In genomic region chr11:46258207-46258606, GRCm38 (mm10) we compare ENCODE assay signal across 8 mouse cellular contexts. TPM values are rescaled to one million over a fixed set of nuclear protein-coding genes. Genes with fewer than 3 reads are reported as not detected.
DNase-seq lines count a peak whose midpoint lies in the region; ATAC-seq and TF ChIP-seq lines count a peak whose summit lies in the region.

No protein-coding gene starts in this region.

- no peaks in the 10 kb centered on the region for H3K9me3 ChIP-seq in forebrain, embryonic 14.5 days (replicated peaks; ENCODE audit: control insufficient read depth, low read length)
- H3K9me3 ChIP-seq in forebrain, embryonic 13.5 days (replicated peaks): 0 out of 2 replicates have a peak, but pooled peaks cover 4% of the 10 kb centered on the region
- no peaks in the 10 kb centered on the region for H3K9me3 ChIP-seq in liver, embryonic 12.5 days (replicated peaks)
- no peaks in the 10 kb centered on the region for H3K9me3 ChIP-seq in MEL (replicated peaks; ENCODE audit: insufficient read depth, low read length)
- H3K9me3 ChIP-seq in limb, embryonic 11.5 days (ENCODE audit: control insufficient read depth, low read length): no peaks in the 10 kb centered on the region

- no peaks in the 10 kb centered on the region for H3K79me2 ChIP-seq in MEL (ENCODE audit: control insufficient read depth, insufficient read depth, low read length, poor library complexity)

- H3K27ac ChIP-seq in forebrain, embryonic 14.5 days (ENCODE audit: low read depth, low read length): no peak overlapping the region
- H3K27ac ChIP-seq in forebrain, embryonic 13.5 days: no peak overlapping the region
- no peak overlapping the region for H3K27ac ChIP-seq in liver, embryonic 12.5 days
- no peak overlapping the region for H3K27ac ChIP-seq in MEL (ENCODE audit: control insufficient read depth, low read depth, low read length)
- H3K27ac ChIP-seq in limb, embryonic 11.5 days (replicated peaks; ENCODE audit: low read depth, low read length): no peak overlapping the region

- TF ChIP-seq POLR2A in MEL (IDR thresholded peaks at IDR 0.05; ENCODE audit: control insufficient read depth in 1 of 2, insufficient read depth in 1 of 2, low read depth in 1 of 2, low read length in 2 of 2, poor library complexity in 1 of 2): no peak

- H3K4me3 ChIP-seq in forebrain, embryonic 14.5 days (ENCODE audit: low read depth, low read length): no peak overlapping the region
- no peak overlapping the region for H3K4me3 ChIP-seq in forebrain, embryonic 13.5 days
- no peak overlapping the region for H3K4me3 ChIP-seq in liver, embryonic 12.5 days
- H3K4me3 ChIP-seq in MEL (ENCODE audit: control insufficient read depth in 1 of 2, insufficient read depth in 1 of 2, low read depth in 2 of 2, low read length in 2 of 2): no peak overlapping the region
- H3K4me3 ChIP-seq in limb, embryonic 11.5 days (ENCODE audit: low read depth, low read length): no peak overlapping the region

- H3K36me3 ChIP-seq in forebrain, embryonic 14.5 days (ENCODE audit: control insufficient read depth, insufficient read depth, low read length): peaks cover 78% of the 10 kb centered on the region
- peaks cover 95% of the 10 kb centered on the region for H3K36me3 ChIP-seq in forebrain, embryonic 13.5 days (ENCODE audit: poor library complexity, severe bottlenecking)
- H3K36me3 ChIP-seq in liver, embryonic 12.5 days: peaks cover 17% of the 10 kb centered on the region
- peaks cover 0 to 8% of the 10 kb centered on the region in 2 experiments; a peak in 2 of 4 replicates for H3K36me3 ChIP-seq in MEL (ENCODE audit: control insufficient read depth in 1 of 2, insufficient read depth in 2 of 2, low read length in 2 of 2)
- H3K36me3 ChIP-seq in limb, embryonic 11.5 days (ENCODE audit: control insufficient read depth, insufficient read depth, low read length): no peaks in the 10 kb centered on the region

- H3K4me1 ChIP-seq in forebrain, embryonic 14.5 days (ENCODE audit: control insufficient read depth, insufficient read depth, low read length): no peaks in the 10 kb centered on the region
- no peaks in the 10 kb centered on the region for H3K4me1 ChIP-seq in forebrain, embryonic 13.5 days
- H3K4me1 ChIP-seq in liver, embryonic 12.5 days: no peaks in the 10 kb centered on the region
- H3K4me1 ChIP-seq in MEL (ENCODE audit: control insufficient read depth in 1 of 2, insufficient read depth in 2 of 2, low read length in 2 of 2): no peaks in the 10 kb centered on the region
- no peaks in the 10 kb centered on the region for H3K4me1 ChIP-seq in limb, embryonic 11.5 days (ENCODE audit: control insufficient read depth, insufficient read depth, low read length)

- no peaks in the 10 kb centered on the region for H3K27me3 ChIP-seq in forebrain, embryonic 14.5 days (replicated peaks; ENCODE audit: control insufficient read depth, insufficient read depth, low read length)
- H3K27me3 ChIP-seq in forebrain, embryonic 13.5 days: no peaks in the 10 kb centered on the region
- H3K27me3 ChIP-seq in liver, embryonic 12.5 days (replicated peaks): no peaks in the 10 kb centered on the region
- no peaks in the 10 kb centered on the region for H3K27me3 ChIP-seq in MEL (ENCODE audit: control insufficient read depth in 1 of 2, insufficient read depth in 2 of 2, low read length in 2 of 2)
- H3K27me3 ChIP-seq in limb, embryonic 11.5 days (ENCODE audit: control insufficient read depth, insufficient read depth, low read length): no peaks in the 10 kb centered on the region

- no peak overlapping the region for H3K9ac ChIP-seq in forebrain, embryonic 14.5 days (ENCODE audit: low read length)
- no peak overlapping the region for H3K9ac ChIP-seq in forebrain, embryonic 13.5 days
- H3K9ac ChIP-seq in liver, embryonic 12.5 days: no peak overlapping the region
- no peak overlapping the region for H3K9ac ChIP-seq in MEL (ENCODE audit: control insufficient read depth, low read depth, low read length, poor library complexity, severe bottlenecking)
- no peak overlapping the region for H3K9ac ChIP-seq in limb, embryonic 11.5 days (ENCODE audit: low read length)

- WGBS in forebrain, embryonic 14.5 days: 68% methylated on average over 4 of the region's 4 CpGs
- WGBS in forebrain, embryonic 13.5 days: 71% methylated on average over 4 of the region's 4 CpGs
- 52% methylated on average over 4 of the region's 4 CpGs for WGBS in liver, embryonic 12.5 days (ENCODE audit: insufficient replicate concordance)
- 80% methylated on average over 4 of the region's 4 CpGs for WGBS in limb, embryonic 11.5 days

- no peak for ATAC-seq in forebrain, embryonic 14.5 days
- ATAC-seq in forebrain, embryonic 13.5 days: no peak
- no peak for ATAC-seq in liver, embryonic 12.5 days
- ATAC-seq in limb, embryonic 11.5 days (ENCODE audit: insufficient number of reproducible peaks, low FRiP score, low TSS enrichment, low read depth): no peak

- peak; percentile 34 for DNase-seq in forebrain, embryonic 14.5 days (ENCODE audit: low spot score)
- DNase-seq in liver: peak; percentile 19
- DNase-seq in MEL (ENCODE audit: low read depth, low spot score): peak; percentile 50
- DNase-seq in limb, embryonic 11.5 days (ENCODE audit: low spot score): peak; percentile 45
- DNase-seq in yolk sac, embryonic 10.5 days (ENCODE audit: low spot score): no peak
- no peak for DNase-seq in T-cell, adult 2 months (ENCODE audit: low spot score)

- TF ChIP-seq RAD21 in MEL (IDR thresholded peaks at IDR 0.05; ENCODE audit: low read depth, low read length): peak; percentile 21

- TF ChIP-seq CTCF in MEL (IDR thresholded peaks at IDR 0.05 in 2 of 3, conservative IDR thresholded peaks at IDR 0.05 in 1 of 3; ENCODE audit: control insufficient read depth in 1 of 3, insufficient read depth in 1 of 3, low read depth in 2 of 3, low read length in 3 of 3, poor library complexity in 1 of 3, severe bottlenecking in 1 of 3): peak; percentile 37 to 79 (median 68)

- H3K4me2 ChIP-seq in forebrain, embryonic 14.5 days (ENCODE audit: low read length): no peak overlapping the region
- no peak overlapping the region for H3K4me2 ChIP-seq in forebrain, embryonic 13.5 days
- H3K4me2 ChIP-seq in liver, embryonic 12.5 days: no peak overlapping the region
- H3K4me2 ChIP-seq in limb, embryonic 11.5 days (ENCODE audit: low read depth, severe bottlenecking): no peak overlapping the region

- no peak for TF ChIP-seq EP300 in MEL (IDR thresholded peaks at IDR 0.05; ENCODE audit: low read depth in 1 of 2, low read length in 2 of 2)

TF ChIP-seq in MEL, 35 proteins besides CTCF, POLR2A, EP300 and RAD21:
- TF ChIP-seq SMC3 (IDR thresholded peaks at IDR 0.05; ENCODE audit: low read depth, low read length): peak; percentile 63
- TF ChIP-seq MEF2A (IDR thresholded peaks at IDR 0.05; ENCODE audit: extremely low read depth, insufficient replicate concordance, low read depth, low read length, poor library complexity, severe bottlenecking): no peak
- no peak for TF ChIP-seq TAL1 (IDR thresholded peaks at IDR 0.05; ENCODE audit: low read length)
- TF ChIP-seq BHLHE40 (IDR thresholded peaks at IDR 0.05; ENCODE audit: borderline replicate concordance, low read depth, low read length): no peak
- peak; percentile 32; the same call in 1 of the 2 replicates for TF ChIP-seq ZC3H11A (IDR thresholded peaks at IDR 0.05; ENCODE audit: low read depth, low read length)
- TF ChIP-seq SIN3A (IDR thresholded peaks at IDR 0.05; ENCODE audit: low read length): no peak

RNA-seq across cellular contexts. Expression of gene Fndc9, which starts 22.9 kb away (rescaled TPM):
- 5.1 and 5.9 TPM in 2 replicates for polyA plus RNA-seq in forebrain, embryonic 14.5 days (2014; fragmentation: Nextera tagmentation; extraction: Ambion mirVana)
- 2.2 and 2.5 TPM in 2 replicates for polyA plus RNA-seq in forebrain, embryonic 13.5 days (2015; fragmentation: Nextera tagmentation; extraction: Ambion mirVana)
- not detected in 2 replicates for polyA plus RNA-seq in liver, embryonic 12.5 days (2016; fragmentation: Nextera tagmentation; extraction: Ambion mirVana)
- 0.07 and 0.08 TPM in 2 replicates for total RNA-seq in MEL (2012; rRNA removed)
- under 1 TPM in 1 of 2 experiments, not detected in 1; 0.35 TPM for polyA plus RNA-seq in MEL (2012; ENCODE audit: insufficient read depth in 1 of 2, insufficient read length in 2 of 2, low read depth in 1 of 2, low replicate concordance in 2 of 2, missing spikeins in 1 of 2)
- 0.11 and 0.16 TPM in 2 replicates for polyA plus RNA-seq in limb, embryonic 11.5 days (2014; fragmentation: Nextera tagmentation; extraction: Ambion mirVana)

RNA-seq across cellular contexts. Expression of gene Cyfip2, which starts 54.5 kb away (rescaled TPM):
- 57.8 and 78.9 TPM in 2 replicates for polyA plus RNA-seq in forebrain, embryonic 14.5 days (2014; fragmentation: Nextera tagmentation; extraction: Ambion mirVana)
- 55.9 and 59.8 TPM in 2 replicates for polyA plus RNA-seq in forebrain, embryonic 13.5 days (2015; fragmentation: Nextera tagmentation; extraction: Ambion mirVana)
- 4.9 TPM in 2 replicates for polyA plus RNA-seq in liver, embryonic 12.5 days (2016; fragmentation: Nextera tagmentation; extraction: Ambion mirVana)
- 9.9 and 13.7 TPM in 2 replicates for total RNA-seq in MEL (2012; rRNA removed)
- 10 to 100 TPM; 18.9 to 31.8 TPM for polyA plus RNA-seq in MEL (2012; ENCODE audit: insufficient read depth in 1 of 2, insufficient read length in 2 of 2, low read depth in 1 of 2, low replicate concordance in 2 of 2, missing spikeins in 1 of 2)
- polyA plus RNA-seq in limb, embryonic 11.5 days (2014; fragmentation: Nextera tagmentation; extraction: Ambion mirVana): 16.2 and 18.0 TPM in 2 replicates

Comparison
In these comparisons a context has a peak if more than half of its experiments do, and no peak if none do; other contexts are left out.
1. DNase-seq: peak in forebrain, embryonic 14.5 days (single experiment), liver (single experiment), MEL (single experiment) and limb, embryonic 11.5 days (single experiment); none in yolk sac, embryonic 10.5 days (single experiment) and T-cell, adult 2 months (single experiment).